Mouse (Mus musculus): ENCODE data around the gene Wdr1. TPM values are rescaled to one million over a fixed set of nuclear protein-coding genes. Genes with fewer than 3 reads are reported as not detected.

The Wdr1 gene
- polyA plus RNA-seq, 1 experiment, result 130 TPM

DNA sequence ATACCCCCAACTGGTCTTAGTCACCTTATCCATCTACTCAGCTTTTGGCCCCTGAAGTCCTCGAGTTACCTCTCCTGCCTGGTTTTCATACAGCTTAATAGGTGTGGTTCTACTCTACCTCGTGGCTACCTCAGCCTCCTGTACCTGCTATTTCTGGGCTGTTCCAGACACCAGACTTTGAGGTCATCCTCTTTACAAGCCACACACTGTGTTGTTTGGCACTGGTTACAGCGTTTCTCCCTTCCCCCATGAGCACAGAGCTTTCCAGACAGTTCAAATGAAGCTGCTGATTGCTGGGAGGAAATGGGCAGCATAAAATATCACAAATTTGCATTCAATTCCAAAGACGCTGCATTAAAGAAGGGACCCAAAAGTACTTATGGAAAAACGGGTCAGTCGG, 1.8 kb upstream of the Wdr1 start:
- H3K4me3 ChIP-seq, result no peak overlapping the region
- H3K27me3 ChIP-seq (ENCODE audit: control insufficient read depth, insufficient read depth, insufficient read length), result no peaks in the 10 kb centered on the region
- no peak overlapping the region for H3K4me2 ChIP-seq (ENCODE audit: low read depth)
- H3K36me3 ChIP-seq (ENCODE audit: control insufficient read depth, insufficient read depth), result no peaks in the 10 kb centered on the region
- H3ac ChIP-seq (ENCODE audit: control insufficient read depth, insufficient read length), result no peak overlapping the region
- peaks cover 13% of the 10 kb centered on the region for H3K79me2 ChIP-seq (ENCODE audit: control insufficient read depth, insufficient read depth)
- TF ChIP-seq POLR2A (IDR thresholded peaks at IDR 0.05; ENCODE audit: insufficient read length, low read depth) (no peak), MYOG (IDR thresholded peaks at IDR 0.05; ENCODE audit: control insufficient read depth in 1 of 3, insufficient read depth in 1 of 3, insufficient read length in 2 of 3, low read depth in 2 of 3) (no peak), TCF12 (IDR thresholded peaks at IDR 0.05; ENCODE audit: insufficient read depth, poor library complexity, severe bottlenecking) (no peak), SRF (IDR thresholded peaks at IDR 0.05; ENCODE audit: control insufficient read depth, insufficient read length, low read depth) (no peak), REST (IDR thresholded peaks at IDR 0.05; ENCODE audit: insufficient read depth, insufficient read length) (no peak), MYOD1 (IDR thresholded peaks at IDR 0.05; ENCODE audit: control insufficient read depth in 1 of 3, insufficient read length in 2 of 3, low read depth in 2 of 3) (no peak), USF1 (IDR thresholded peaks at IDR 0.05; ENCODE audit: low read depth) (no peak), POLR2AphosphoS2 (IDR thresholded peaks at IDR 0.05; ENCODE audit: insufficient read length, low read depth) (no peak), MAX (IDR thresholded peaks at IDR 0.05; ENCODE audit: low read depth) (no peak), E2F4 (IDR thresholded peaks at IDR 0.05; ENCODE audit: insufficient read depth) (no peak), CEBPB (IDR thresholded peaks at IDR 0.05; ENCODE audit: insufficient read depth, poor library complexity, severe bottlenecking) (no peak)

GRCm38 (mm10) chr5:38561426-38562024, 1.5 kb downstream of the Wdr1 start:
- H3K27me3 ChIP-seq (ENCODE audit: control insufficient read depth, insufficient read depth, insufficient read length), result no peaks in the 10 kb centered on the region
- H3K36me3 ChIP-seq (ENCODE audit: control insufficient read depth, insufficient read depth), result peaks cover 10% of the 10 kb centered on the region
- H3K4me3 ChIP-seq, result peak overlapping the region; percentile 88
- peaks cover 45% of the 10 kb centered on the region for H3K79me2 ChIP-seq (ENCODE audit: control insufficient read depth, insufficient read depth)
- TF ChIP-seq MYOD1 (IDR thresholded peaks at IDR 0.05; ENCODE audit: control insufficient read depth in 1 of 3, insufficient read length in 2 of 3, low read depth in 2 of 3) (no peak), POLR2AphosphoS2 (IDR thresholded peaks at IDR 0.05; ENCODE audit: insufficient read length, low read depth) (peak; percentile 72), TCF12 (IDR thresholded peaks at IDR 0.05; ENCODE audit: insufficient read depth, poor library complexity, severe bottlenecking) (no peak), TCF3 (IDR thresholded peaks at IDR 0.05; ENCODE audit: insufficient read length, low read depth) (no peak), USF1 (IDR thresholded peaks at IDR 0.05; ENCODE audit: low read depth) (no peak), POLR2A (IDR thresholded peaks at IDR 0.05; ENCODE audit: insufficient read length, low read depth) (peak; percentile 83), MYOG (IDR thresholded peaks at IDR 0.05; ENCODE audit: control insufficient read depth in 1 of 3, insufficient read depth in 1 of 3, insufficient read length in 2 of 3, low read depth in 2 of 3) (peak in 1 of 3 experiments; percentile 21), CEBPB (IDR thresholded peaks at IDR 0.05; ENCODE audit: insufficient read depth, poor library complexity, severe bottlenecking) (no peak), E2F4 (IDR thresholded peaks at IDR 0.05; ENCODE audit: insufficient read depth) (peak; percentile 18), REST (IDR thresholded peaks at IDR 0.05; ENCODE audit: insufficient read depth, insufficient read length) (peak; percentile 19), SRF (IDR thresholded peaks at IDR 0.05; ENCODE audit: control insufficient read depth, insufficient read length, low read depth) (peak; percentile 100), MAX (IDR thresholded peaks at IDR 0.05; ENCODE audit: low read depth) (no peak)
- peak overlapping the region; percentile 72 for H3ac ChIP-seq (ENCODE audit: control insufficient read depth, insufficient read length)
- H3K4me2 ChIP-seq (ENCODE audit: low read depth), result peak overlapping the region; percentile 73

- peaks cover 52% of the 10 kb centered on the region for H3K79me2 ChIP-seq (ENCODE audit: control insufficient read depth, insufficient read depth)
- TF ChIP-seq POLR2A (IDR thresholded peaks at IDR 0.05; ENCODE audit: insufficient read length, low read depth), result peak; percentile 13
- TF ChIP-seq REST (IDR thresholded peaks at IDR 0.05; ENCODE audit: insufficient read depth, insufficient read length), result no peak
- TF ChIP-seq CEBPB (IDR thresholded peaks at IDR 0.05; ENCODE audit: insufficient read depth, poor library complexity, severe bottlenecking), result no peak
- TF ChIP-seq MAX (IDR thresholded peaks at IDR 0.05; ENCODE audit: low read depth), result no peak
- no peak for TF ChIP-seq E2F4 (IDR thresholded peaks at IDR 0.05; ENCODE audit: insufficient read depth)
- no peak for TF ChIP-seq TCF12 (IDR thresholded peaks at IDR 0.05; ENCODE audit: insufficient read depth, poor library complexity, severe bottlenecking)
- TF ChIP-seq TCF3 (IDR thresholded peaks at IDR 0.05; ENCODE audit: insufficient read length, low read depth), result no peak
- no peak for TF ChIP-seq POLR2AphosphoS2 (IDR thresholded peaks at IDR 0.05; ENCODE audit: insufficient read length, low read depth)
- no peak for TF ChIP-seq SRF (IDR thresholded peaks at IDR 0.05; ENCODE audit: control insufficient read depth, insufficient read length, low read depth)
- no peak for TF ChIP-seq USF1 (IDR thresholded peaks at IDR 0.05; ENCODE audit: low read depth)
- no peak for TF ChIP-seq MYOD1 (IDR thresholded peaks at IDR 0.05; ENCODE audit: control insufficient read depth in 1 of 3, insufficient read length in 2 of 3, low read depth in 2 of 3)
- TF ChIP-seq MYOG (IDR thresholded peaks at IDR 0.05; ENCODE audit: control insufficient read depth in 1 of 3, insufficient read depth in 1 of 3, insufficient read length in 2 of 3, low read depth in 2 of 3), result peak in 1 of 3 experiments; percentile 10
- peak overlapping the region; percentile 83 for H3K4me2 ChIP-seq (ENCODE audit: low read depth)
- peaks cover 12% of the 10 kb centered on the region for H3K36me3 ChIP-seq (ENCODE audit: control insufficient read depth, insufficient read depth)
- peak overlapping the region; percentile 88 for H3K4me3 ChIP-seq
- peak overlapping the region; percentile 72 for H3ac ChIP-seq (ENCODE audit: control insufficient read depth, insufficient read length)
- H3K27me3 ChIP-seq (ENCODE audit: control insufficient read depth, insufficient read depth, insufficient read length), result no peaks in the 10 kb centered on the region
Measured at GRCm38 (mm10) chr5:38560586-38561425, 2.2 kb downstream of the Wdr1 start.

GRCm38 (mm10) chr5:38558831-38559230, 4.2 kb downstream of the Wdr1 start:
- peak overlapping the region; percentile 83 for H3K4me2 ChIP-seq (ENCODE audit: low read depth)
- no peak overlapping the region for H3K4me3 ChIP-seq
- H3K27me3 ChIP-seq (ENCODE audit: control insufficient read depth, insufficient read depth, insufficient read length), result no peaks in the 10 kb centered on the region
- H3K79me2 ChIP-seq (ENCODE audit: control insufficient read depth, insufficient read depth), result peaks cover 67% of the 10 kb centered on the region
- no peak overlapping the region for H3ac ChIP-seq (ENCODE audit: control insufficient read depth, insufficient read length)
- peaks cover 19% of the 10 kb centered on the region for H3K36me3 ChIP-seq (ENCODE audit: control insufficient read depth, insufficient read depth)
- TF ChIP-seq TCF3 (IDR thresholded peaks at IDR 0.05; ENCODE audit: insufficient read length, low read depth), result no peak
- TF ChIP-seq TCF12 (IDR thresholded peaks at IDR 0.05; ENCODE audit: insufficient read depth, poor library complexity, severe bottlenecking), result no peak
- TF ChIP-seq SRF (IDR thresholded peaks at IDR 0.05; ENCODE audit: control insufficient read depth, insufficient read length, low read depth), result no peak
- no peak for TF ChIP-seq E2F4 (IDR thresholded peaks at IDR 0.05; ENCODE audit: insufficient read depth)
- TF ChIP-seq REST (IDR thresholded peaks at IDR 0.05; ENCODE audit: insufficient read depth, insufficient read length), result no peak
- no peak for TF ChIP-seq POLR2A (IDR thresholded peaks at IDR 0.05; ENCODE audit: insufficient read length, low read depth)
- no peak for TF ChIP-seq MAX (IDR thresholded peaks at IDR 0.05; ENCODE audit: low read depth)
- no peak for TF ChIP-seq USF1 (IDR thresholded peaks at IDR 0.05; ENCODE audit: low read depth)
- TF ChIP-seq CEBPB (IDR thresholded peaks at IDR 0.05; ENCODE audit: insufficient read depth, poor library complexity, severe bottlenecking), result no peak
- TF ChIP-seq MYOG (IDR thresholded peaks at IDR 0.05; ENCODE audit: control insufficient read depth in 1 of 3, insufficient read depth in 1 of 3, insufficient read length in 2 of 3, low read depth in 2 of 3), result no peak
- TF ChIP-seq POLR2AphosphoS2 (IDR thresholded peaks at IDR 0.05; ENCODE audit: insufficient read length, low read depth), result no peak
- no peak for TF ChIP-seq MYOD1 (IDR thresholded peaks at IDR 0.05; ENCODE audit: control insufficient read depth in 1 of 3, insufficient read length in 2 of 3, low read depth in 2 of 3)

Data from myocyte (in vitro differentiated cells).